ENCODE assay signal across 15 mouse cellular contexts in the genomic region with DNA sequence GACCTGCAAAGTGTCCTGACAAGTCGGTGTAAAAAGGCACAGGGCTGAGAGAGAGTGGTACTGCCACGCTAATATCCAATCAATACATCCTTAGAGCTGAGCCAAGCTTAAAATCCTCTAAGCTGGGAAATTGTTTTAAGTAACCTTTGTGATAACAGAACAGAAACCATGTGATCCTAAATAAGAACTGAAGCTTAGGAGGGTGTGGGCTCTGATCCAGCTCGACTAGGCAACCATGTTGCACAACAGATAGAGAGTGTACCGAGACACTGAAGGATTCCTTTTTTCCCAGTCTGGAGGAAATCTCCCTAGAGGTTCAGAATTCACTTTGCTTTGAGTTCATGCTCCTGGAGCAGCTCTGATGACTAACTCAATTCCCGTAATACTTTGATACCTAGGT. TPM values are rescaled to one million over a fixed set of nuclear protein-coding genes. Genes with fewer than 3 reads are reported as not detected.
DNase-seq lines count a peak whose midpoint lies in the region; ATAC-seq and TF ChIP-seq lines count a peak whose summit lies in the region.
"Had no signal": no experiment of that assay in that cellular context is flagged by ENCODE, and none has a peak within 500 bp of the region (broad histone marks: within the 10 kb centered on the region; RNA-seq: fewer than 3 reads in every experiment).

No protein-coding gene starts in this region.

- no peak for ATAC-seq in heart, embryonic 11.5 days (replicated peaks; ENCODE audit: insufficient number of reproducible peaks, low FRiP score, low TSS enrichment)
- ATAC-seq in lung, postnatal 0 days: no peak
- ATAC-seq: forebrain, embryonic 14.5 days; hindbrain, embryonic 16.5 days; intestine, postnatal 0 days; liver, postnatal 0 days had no signal

- H3K9me3 ChIP-seq in heart, embryonic 11.5 days (replicated peaks; ENCODE audit: control insufficient read depth, low read length): no peaks in the 10 kb centered on the region
- H3K9me3 ChIP-seq in lung, postnatal 0 days (ENCODE audit: low read length): no peaks in the 10 kb centered on the region

- H3K36me3 ChIP-seq in heart, embryonic 11.5 days (ENCODE audit: control insufficient read depth, insufficient read depth, low read length): no peaks in the 10 kb centered on the region
- no peaks in the 10 kb centered on the region for H3K36me3 ChIP-seq in lung, postnatal 0 days (ENCODE audit: insufficient read depth, low read length)

- no peak for TF ChIP-seq CTCF in lung, postnatal 0 days (IDR thresholded peaks at IDR 0.05)

- H3K9ac ChIP-seq in heart, embryonic 11.5 days (ENCODE audit: low read depth, low read length): no peak overlapping the region
- H3K9ac ChIP-seq in lung, postnatal 0 days (replicated peaks; ENCODE audit: low read depth): no peak overlapping the region
- H3K9ac ChIP-seq: liver, postnatal 0 days had no signal

- no peak overlapping the region for H3K4me3 ChIP-seq in heart, embryonic 11.5 days (ENCODE audit: low read depth, low read length)
- no peak overlapping the region for H3K4me3 ChIP-seq in lung, postnatal 0 days (ENCODE audit: low read depth, low read length)
- H3K4me3 ChIP-seq: left cerebral cortex, adult 2 months had no signal

- H3K4me1 ChIP-seq in heart, embryonic 11.5 days (ENCODE audit: control insufficient read depth, insufficient read depth, low read length): no peaks in the 10 kb centered on the region
- H3K4me1 ChIP-seq in lung, postnatal 0 days (ENCODE audit: insufficient read depth, low read depth, low read length): no peaks in the 10 kb centered on the region

- no peak overlapping the region for H3K4me2 ChIP-seq in heart, embryonic 11.5 days
- no peak overlapping the region for H3K4me2 ChIP-seq in lung, postnatal 0 days (replicated peaks; ENCODE audit: low read depth, low read length)

- DNase-seq in heart, adult 8-10 months (ENCODE audit: low spot score): peak; percentile 6
- DNase-seq in lung, postnatal 0 days (ENCODE audit: low spot score): peak; percentile 46
- no peak for DNase-seq in lung, postnatal 4 days
- DNase-seq in adrenal gland, postnatal 25 days: peak; percentile 15
- peak; percentile 26 for DNase-seq in gonadal fat pad, adult 2 months (ENCODE audit: low read depth)
- no peak for DNase-seq in left cerebral cortex, postnatal 36 days (ENCODE audit: low spot score in 2 of 2)
- DNase-seq: cerebellum, adult 11 months; cerebellum, postnatal 25 days; liver, postnatal 0 days; right cerebral cortex, adult 18-20 months had no signal

- TF ChIP-seq EP300 in lung, postnatal 0 days (IDR thresholded peaks at IDR 0.05): no peak

- H3K27me3 ChIP-seq in heart, embryonic 11.5 days (ENCODE audit: control insufficient read depth, insufficient read depth, low read length): no peaks in the 10 kb centered on the region
- H3K27me3 ChIP-seq in lung, postnatal 0 days (replicated peaks; ENCODE audit: insufficient read depth, low read length): no peaks in the 10 kb centered on the region

- intact Hi-C loops in left cerebral cortex, postnatal 36 days (cut with DNase I): no loop called here

- WGBS in heart, embryonic 11.5 days (ENCODE audit: insufficient replicate concordance): 68% methylated on average over 5 of the region's 5 CpGs
- WGBS in lung, postnatal 0 days: 67% methylated on average over 5 of the region's 5 CpGs

- no peak overlapping the region for H3K27ac ChIP-seq in heart, embryonic 11.5 days (ENCODE audit: low read depth, low read length)
- H3K27ac ChIP-seq in lung, postnatal 0 days (ENCODE audit: low read length): no peak overlapping the region
- H3K27ac ChIP-seq: left cerebral cortex, adult 2 months had no signal

RNA-seq across cellular contexts. Expression of a gene that starts 4.5 kb away (rescaled TPM):
- total RNA-seq in heart, adult 8-10 months (2022): 10 to 100 TPM; 14.6 to 21.6 (median 19.7) TPM
- polyA plus RNA-seq in heart, embryonic 11.5 days (2014; fragmentation: Nextera tagmentation; extraction: Ambion mirVana): 38.6 and 41.5 TPM in 2 replicates
- 69.7 and 71.5 TPM in 2 replicates for polyA plus RNA-seq in lung, postnatal 0 days (2015; fragmentation: Nextera tagmentation; extraction: Ambion mirVana)
- total RNA-seq in adrenal gland, postnatal 25 days (2021): 33.7 and 39.6 TPM in 2 replicates
- 118 and 124 TPM in 2 replicates for polyA plus RNA-seq in gonadal fat pad, adult 2 months (2012; rRNA removed)
- total RNA-seq in left cerebral cortex, postnatal 36 days (2021): 100 to 1,000 TPM; 170 to 172 TPM

Comparison
In these comparisons a context has a peak if more than half of its experiments do, and no peak if none do; other contexts are left out.
1. DNase-seq: peak in heart, adult 8-10 months (single experiment), lung, postnatal 0 days (single experiment), adrenal gland, postnatal 25 days (single experiment) and gonadal fat pad, adult 2 months (single experiment); none in lung, postnatal 4 days (0 of 2) and left cerebral cortex, postnatal 36 days (0 of 2).